ENCODE assay signal across 8 mouse cellular contexts in genomic region chr1:95314229-95314555, GRCm38 (mm10). TPM values are rescaled to one million over a fixed set of nuclear protein-coding genes. Genes with fewer than 3 reads are reported as not detected.
DNase-seq lines count a peak whose midpoint lies in the region; ATAC-seq and TF ChIP-seq lines count a peak whose summit lies in the region.

No protein-coding gene starts in this region.

- H3K9ac ChIP-seq in heart, adult 2 months (ENCODE audit: low read depth, low read length): peak overlapping the region; percentile 84
- H3K9ac ChIP-seq in forebrain, embryonic 16.5 days (replicated peaks; ENCODE audit: low read depth, low read length): peak overlapping the region; percentile 81
- H3K9ac ChIP-seq in liver, postnatal 0 days (replicated peaks): peak overlapping the region; percentile 92

- H3K27ac ChIP-seq in heart, adult 2 months: peak overlapping the region; percentile 81
- H3K27ac ChIP-seq in spleen, adult 2 months (ENCODE audit: insufficient read depth, low read length): peak overlapping the region; percentile 90
- no peak overlapping the region for H3K27ac ChIP-seq in forebrain, embryonic 16.5 days (ENCODE audit: low read length)
- peak overlapping the region; percentile 86 for H3K27ac ChIP-seq in liver, postnatal 0 days (ENCODE audit: low read depth)

- no peak for TF ChIP-seq EP300 in heart, adult 2 months (IDR thresholded peaks at IDR 0.05; ENCODE audit: insufficient read depth, low read depth, low read length)
- no peak for TF ChIP-seq EP300 in liver, postnatal 0 days (IDR thresholded peaks at IDR 0.05; ENCODE audit: low read depth)

- 0% methylated on average over 6 of the region's 6 CpGs for WGBS in heart, adult 2 months
- 0% methylated on average over 6 of the region's 6 CpGs for WGBS in spleen, adult 2 months
- WGBS in forebrain, embryonic 16.5 days: 0% methylated on average over 6 of the region's 6 CpGs
- WGBS in liver, postnatal 0 days (ENCODE audit: insufficient replicate concordance): under 1% methylated on average over 6 of the region's 6 CpGs

- TF ChIP-seq CTCF in heart, adult 2 months (IDR thresholded peaks at IDR 0.05): no peak
- no peak for TF ChIP-seq CTCF in spleen, adult 2 months (IDR thresholded peaks at IDR 0.05; ENCODE audit: extremely low read depth, insufficient read depth, insufficient read length, insufficient replicate concordance)
- no peak for TF ChIP-seq CTCF in liver, postnatal 0 days (IDR thresholded peaks at IDR 0.05; ENCODE audit: low read depth)

- peaks cover 1% of the 10 kb centered on the region; the same call in 1 of the 2 replicates for H3K79me2 ChIP-seq in heart, adult 2 months (replicated peaks; ENCODE audit: control insufficient read depth, insufficient read depth, low read length)

- peaks cover 11% of the 10 kb centered on the region for H3K4me1 ChIP-seq in heart, adult 2 months (ENCODE audit: control insufficient read depth, insufficient read depth, low read length)
- H3K4me1 ChIP-seq in spleen, adult 2 months (ENCODE audit: control insufficient read depth, insufficient read depth, insufficient read length): 0 out of 2 replicates have a peak, but pooled peaks cover 1% of the 10 kb centered on the region
- peaks cover 16% of the 10 kb centered on the region for H3K4me1 ChIP-seq in forebrain, embryonic 16.5 days (replicated peaks; ENCODE audit: control insufficient read depth, insufficient read depth, low read length)
- peaks cover 9% of the 10 kb centered on the region for H3K4me1 ChIP-seq in liver, postnatal 0 days (ENCODE audit: insufficient read depth)

- H3K27me3 ChIP-seq in heart, adult 2 months (ENCODE audit: control insufficient read depth, insufficient read depth, low read length): no peaks in the 10 kb centered on the region
- H3K27me3 ChIP-seq in spleen, adult 2 months (ENCODE audit: control insufficient read depth, insufficient read depth, low read length): no peaks in the 10 kb centered on the region
- no peaks in the 10 kb centered on the region for H3K27me3 ChIP-seq in forebrain, embryonic 16.5 days (replicated peaks; ENCODE audit: control insufficient read depth, insufficient read depth, low read length)
- no peaks in the 10 kb centered on the region for H3K27me3 ChIP-seq in liver, postnatal 0 days (ENCODE audit: insufficient read depth, low read length)

- no peak for DNase-seq in heart, adult 2 months
- DNase-seq in heart, adult 9 months (ENCODE audit: low spot score in 2 of 2): no peak
- DNase-seq in spleen, adult 2 months (ENCODE audit: low read depth in 1 of 2, low spot score in 2 of 2): no peak
- no peak for DNase-seq in spleen, postnatal 4 days (ENCODE audit: low spot score in 2 of 2)
- no peak for DNase-seq in liver, postnatal 0 days
- no peak for DNase-seq in thymus, postnatal 25 days
- DNase-seq in gastrocnemius, postnatal 25 days: no peak

- H3K36me3 ChIP-seq in heart, adult 2 months (ENCODE audit: control insufficient read depth, insufficient read depth, low read length): peaks cover 16% of the 10 kb centered on the region
- H3K36me3 ChIP-seq in spleen, adult 2 months (ENCODE audit: control insufficient read depth, insufficient read depth, low read length): no peaks in the 10 kb centered on the region
- H3K36me3 ChIP-seq in forebrain, embryonic 16.5 days (ENCODE audit: control insufficient read depth, insufficient read depth): no peaks in the 10 kb centered on the region
- no peaks in the 10 kb centered on the region for H3K36me3 ChIP-seq in liver, postnatal 0 days (replicated peaks; ENCODE audit: insufficient read depth, low read length)

- peak overlapping the region; percentile 55 for H3K4me2 ChIP-seq in forebrain, embryonic 16.5 days (ENCODE audit: low read length)
- H3K4me2 ChIP-seq in liver, postnatal 0 days (ENCODE audit: low read depth, low read length): peak overlapping the region; percentile 91

- peak; percentile 6 for ATAC-seq in forebrain, embryonic 16.5 days
- no peak for ATAC-seq in liver, postnatal 0 days

- no peaks in the 10 kb centered on the region for H3K9me3 ChIP-seq in forebrain, embryonic 16.5 days (ENCODE audit: control insufficient read depth, low read length)
- no peaks in the 10 kb centered on the region for H3K9me3 ChIP-seq in liver, postnatal 0 days (ENCODE audit: low read length)

- H3K4me3 ChIP-seq in heart, adult 2 months: peak overlapping the region; percentile 77
- H3K4me3 ChIP-seq in spleen, adult 2 months (ENCODE audit: extremely low read depth, insufficient read depth, insufficient read length): peak overlapping the region; percentile 90
- H3K4me3 ChIP-seq in forebrain, embryonic 16.5 days (replicated peaks; ENCODE audit: low read length): peak overlapping the region; percentile 84
- peak overlapping the region; percentile 96 for H3K4me3 ChIP-seq in liver, postnatal 0 days (ENCODE audit: low read depth, low read length)

- intact Hi-C loops in heart, adult 2 months (cut with DNase I): loop anchor here (5.0 kb wide), 2 partner anchors 138 to 448 kb away; no protein-coding TSS in a partner anchor

- TF ChIP-seq POLR2A in heart, adult 2 months (IDR thresholded peaks at IDR 0.05; ENCODE audit: insufficient read depth, low read depth, low read length): no peak
- TF ChIP-seq POLR2A in spleen, adult 2 months (IDR thresholded peaks at IDR 0.05; ENCODE audit: low read depth, low read length): no peak

RNA-seq across cellular contexts. Expression of gene Fam174a, which starts 0.8 kb away (rescaled TPM):
- 10 to 100 TPM; 23.1 to 30.5 TPM for total RNA-seq in heart, adult 2 months (2021)
- 15.0 and 16.0 TPM in 2 replicates for polyA plus RNA-seq in heart, adult 2 months (2012; rRNA removed)
- 18.6 and 29.8 TPM in 2 replicates for polyA plus RNA-seq in spleen, adult 2 months (2012; rRNA removed)
- 19.7 and 20.1 TPM in 2 replicates for polyA plus RNA-seq in forebrain, embryonic 16.5 days (2015; fragmentation: Nextera tagmentation; extraction: Ambion mirVana)
- 14.5 and 16.0 TPM in 2 replicates for polyA plus RNA-seq in liver, postnatal 0 days (2015; fragmentation: Nextera tagmentation; extraction: Ambion mirVana)
- 10 to 100 TPM; 33.0 to 34.8 TPM for total RNA-seq in gastrocnemius, postnatal 25 days (2021)
